Mouse (Mus musculus) midbrain, postnatal 0 days (tissue): ENCODE results near the gene Rhot2. TPM values are rescaled to one million over a fixed set of nuclear protein-coding genes. Genes with fewer than 3 reads are reported as not detected.
A peak's percentile ranks its signal among the peaks of the same experiment; 100 is the strongest.

Source experiments
- ATAC-seq: fragments of 200-750 bp; cut with Nextera tagmentation; 2 replicates; pipeline ENCODE4 v1.8.0; 2017; ENCODE audit warnings: moderate number of reproducible peaks, mild to moderate bottlenecking, moderate TSS enrichment, moderate library complexity; ENCODE audit not compliant: low FRiP score
- DNase-seq: peaks from one replicate; pipeline ENCODE4 v3.0.0-alpha.2; 2015; ENCODE audit warnings: low spot score
- H3K27ac ChIP-seq: fragments of 300-500 bp; sonication (generic); 2 replicates; pipeline ENCODE4 v1.5.1; 2014; ENCODE audit warnings: low read depth, mild to moderate bottlenecking, low read length, mixed read lengths
- H3K27me3 ChIP-seq: fragments of 300-500 bp; sonication (generic); 2 replicates; pipeline ENCODE4 v1.6.1; 2014; ENCODE audit warnings: low read length, control low read depth, mixed read lengths; ENCODE audit not compliant: insufficient read depth
- H3K36me3 ChIP-seq: fragments of 300-500 bp; sonication (generic); 2 replicates; pipeline ENCODE4 v1.6.1; 2014; ENCODE audit warnings: low read length, control low read depth, mixed read lengths; ENCODE audit not compliant: insufficient read depth
- H3K4me1 ChIP-seq: fragments of 300-500 bp; sonication (generic); 2 replicates; pipeline ENCODE4 v1.6.1; 2014; ENCODE audit warnings: mild to moderate bottlenecking, control low read depth, antibody characterized with exemption, low read length, mixed read lengths; ENCODE audit not compliant: insufficient read depth
- H3K4me2 ChIP-seq: fragments of 300-500 bp; sonication (generic); 2 replicates; pipeline ENCODE4 v1.6.1; 2014; ENCODE audit warnings: low read depth, mild to moderate bottlenecking, low read length, mixed read lengths; ENCODE audit not compliant: poor library complexity, severe bottlenecking
- H3K4me3 ChIP-seq: fragments of 300-500 bp; sonication (generic); 2 replicates; pipeline ENCODE4 v1.5.1; 2014; ENCODE audit warnings: low read depth, mild to moderate bottlenecking, low read length, moderate library complexity
- H3K9ac ChIP-seq: fragments of 300-500 bp; sonication (generic); replicated peaks from 2 replicates; pipeline ENCODE4 v1.6.1; 2014; ENCODE audit warnings: mild to moderate bottlenecking, low read length, moderate library complexity, mixed read lengths; ENCODE audit not compliant: poor library complexity, severe bottlenecking
- H3K9me3 ChIP-seq: fragments of 300-500 bp; sonication (generic); 2 replicates; pipeline ENCODE4 v1.6.1; 2016; ENCODE audit warnings: low read length, control low read depth
- CTCF ChIP-seq: IDR thresholded peaks from 2 replicates; pipeline ENCODE4 v1.5.1; 2016; ENCODE audit warnings: antibody characterized with exemption, mild to moderate bottlenecking
- WGBS: fragments of 180-500 bp; shearing (Covaris S2); extraction: QIAGEN DNeasy Blood & Tissue Kit; methylation state at CpG from one replicate; pipeline ENCODE4 v1.1.7; 2014; 5-methylcytosine and 5-hydroxymethylcytosine counted together
- polyA plus RNA-seq: library from polyadenylated mRNA; unstranded; fragments of >200 nt; fragmentation: Nextera tagmentation; extraction: Ambion mirVana; gene quantifications from 2 replicates; pipeline ENCODE4 v1.2.1, GENCODE M21; 2015
- total RNA-seq: library from RNA; depleted of rRNA; stranded (reverse); fragments of >200 nt; gene quantifications from 2 replicates; pipeline ENCODE4 v1.2.3, GENCODE M21; 2014

Rhot2 gene
- total and polyA plus RNA-seq, 2 experiments from 2014 or later: 16.2 to 49.2 TPM

GRCm38 (mm10) chr17:25876347-25876915 lies 31.8 kb upstream of the Rhot2 start:
- 62% methylated on average over 10 of the region's 10 CpGs for WGBS
- H3K4me1 ChIP-seq: peaks cover 19% of the 10 kb centered on the region

GRCm38 (mm10) chr17:25875171-25876136 lies 30.8 kb upstream of the Rhot2 start:
- WGBS: under 1% methylated on average over 58 of the region's 59 CpGs
- peak; percentile 39; the same call in 1 of the 2 replicates for TF ChIP-seq CTCF
- Histone ChIP-seq H3K27ac (peak overlapping the region; percentile 98), H3K27me3 (no peaks in the 10 kb centered on the region), H3K36me3 (peaks cover 16% of the 10 kb centered on the region; the same call in 1 of the 2 replicates), H3K9me3 (no peaks in the 10 kb centered on the region), H3K4me2 (peak overlapping the region; percentile 85), H3K4me3 (peak overlapping the region; percentile 76), H3K9ac (peak overlapping the region; percentile 89), H3K4me1 (peaks cover 16% of the 10 kb centered on the region; the same call in 1 of the 2 replicates)
- DNase-seq (peak; percentile 92), ATAC-seq (peak; percentile 89)

More at GRCm38 (mm10) chr17:25876347-25876915, 31.8 kb upstream of the Rhot2 start:
- Histone ChIP-seq H3K4me3 (peak overlapping the region; percentile 76), H3K27ac (peak overlapping the region; percentile 98), H3K4me2 (peak overlapping the region; percentile 85), H3K27me3 (no peaks in the 10 kb centered on the region), H3K9me3 (no peaks in the 10 kb centered on the region), H3K9ac (peak overlapping the region; percentile 89), H3K36me3 (peaks cover 16% of the 10 kb centered on the region; the same call in 1 of the 2 replicates)
- no peak for TF ChIP-seq CTCF
- ATAC-seq (no peak), DNase-seq (no peak)

DNA sequence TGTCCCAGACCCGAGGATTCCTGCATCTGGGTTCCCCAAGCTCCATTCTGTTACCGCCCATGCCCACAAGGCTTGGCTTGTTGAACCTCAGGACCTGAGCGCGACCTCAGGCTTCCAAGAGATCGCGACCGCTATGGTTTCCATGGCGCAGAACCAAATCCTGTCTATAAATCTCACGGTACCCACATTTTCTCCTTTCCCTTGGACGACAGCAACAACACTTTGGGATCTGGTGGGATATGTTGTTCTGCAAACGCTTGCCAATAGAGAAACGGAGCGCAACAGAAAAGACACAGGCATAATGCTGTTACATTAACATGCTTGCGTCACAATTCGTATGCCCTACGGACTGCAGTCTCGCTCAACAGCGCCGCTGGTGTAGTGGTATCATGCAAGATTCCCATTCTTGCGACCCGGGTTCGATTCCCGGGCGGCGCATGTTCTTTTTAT lies 30.1 kb upstream of the Rhot2 start, which contains the start of gene Mettl26:
Mettl26 (plus strand) TSS at position 354 of the 450 bp plus-strand sequence.
- peak within 1 kb of the TSS; percentile 76 for H3K4me3 ChIP-seq
- TF ChIP-seq CTCF: peak; percentile 49
- DNase-seq: peak; percentile 95
- peak within 1 kb of the TSS; percentile 89 for H3K9ac ChIP-seq
- H3K27me3 ChIP-seq: no peaks in the 10 kb centered on the region
- WGBS: under 1% methylated on average over 25 of the region's 25 CpGs
- peak within 1 kb of the TSS; percentile 85 for H3K4me2 ChIP-seq
- H3K36me3 ChIP-seq: peaks cover 16% of the 10 kb centered on the region; the same call in 1 of the 2 replicates
- H3K27ac ChIP-seq: peak within 1 kb of the TSS; percentile 98
- ATAC-seq: peak; percentile 80
- H3K9me3 ChIP-seq: no peaks in the 10 kb centered on the region
- H3K4me1 ChIP-seq: peaks cover 16% of the 10 kb centered on the region; the same call in 1 of the 2 replicates

GRCm38 (mm10) chr17:25874148-25874720 lies 29.6 kb upstream of the Rhot2 start:
- no peak for TF ChIP-seq CTCF
- Histone ChIP-seq H3K4me2 (peak overlapping the region; percentile 85), H3K27ac (peak overlapping the region; percentile 98), H3K4me1 (peaks cover 16% of the 10 kb centered on the region; the same call in 1 of the 2 replicates), H3K27me3 (no peaks in the 10 kb centered on the region), H3K36me3 (peaks cover 16% of the 10 kb centered on the region; the same call in 1 of the 2 replicates), H3K9me3 (no peaks in the 10 kb centered on the region), H3K4me3 (peak overlapping the region; percentile 76), H3K9ac (peak overlapping the region; percentile 89)
- ATAC-seq (no peak), DNase-seq (no peak)
- WGBS: 3% methylated on average over 14 of the region's 14 CpGs

GRCm38 (mm10) chr17:25873405-25874147 lies 28.9 kb upstream of the Rhot2 start:
- peak overlapping the region; percentile 89; the same call in 1 of the 2 replicates for H3K9ac ChIP-seq
- no peak for ATAC-seq
- H3K4me2 ChIP-seq: peak overlapping the region; percentile 85
- no peaks in the 10 kb centered on the region for H3K27me3 ChIP-seq
- DNase-seq: no peak
- WGBS: 81% methylated on average over 11 of the region's 11 CpGs
- H3K27ac ChIP-seq: peak overlapping the region; percentile 98; the same call in 1 of the 2 replicates
- H3K9me3 ChIP-seq: no peaks in the 10 kb centered on the region
- H3K4me3 ChIP-seq: peak overlapping the region; percentile 76; the same call in 1 of the 2 replicates
- no peak for TF ChIP-seq CTCF
- peaks cover 10% of the 10 kb centered on the region; the same call in 1 of the 2 replicates for H3K36me3 ChIP-seq
- peaks cover 21% of the 10 kb centered on the region for H3K4me1 ChIP-seq
